Mouse (Mus musculus) liver, embryonic 13.5 days (tissue): Measurements from ENCODE around the gene Tfdp2. TPM values are rescaled to one million over a fixed set of nuclear protein-coding genes. Genes with fewer than 3 reads are reported as not detected.
"Not testable (repeated sequence)": the region's sequence is repeated elsewhere in the genome, so short reads cannot be mapped to it uniquely, and the experiment has no call there.

Experiments
- ATAC-seq: fragments of 200-750 bp; cut with Nextera tagmentation; 2 replicates; pipeline ENCODE4 v1.8.0; 2017; ENCODE audit warnings: low read depth, mild to moderate bottlenecking, moderate number of reproducible peaks, moderate library complexity
- DNase-seq: peaks from one replicate; pipeline ENCODE4 v3.0.0; 2022
- H3K27ac ChIP-seq: fragments of 300-500 bp; sonication (generic); 2 replicates; pipeline ENCODE4 v1.5.1; 2015; ENCODE audit warnings: moderate library complexity, mild to moderate bottlenecking, inconsistent platforms
- H3K27me3 ChIP-seq: fragments of 300-500 bp; sonication (generic); 2 replicates; pipeline ENCODE4 v1.6.1; 2015; ENCODE audit warnings: mild to moderate bottlenecking, inconsistent platforms
- H3K36me3 ChIP-seq: fragments of 300-500 bp; sonication (generic); 2 replicates; pipeline ENCODE4 v1.6.1; 2015; ENCODE audit warnings: mild to moderate bottlenecking, inconsistent platforms
- H3K4me1 ChIP-seq: fragments of 300-500 bp; sonication (generic); replicated peaks from 2 replicates; pipeline ENCODE4 v1.6.1; 2015; ENCODE audit warnings: inconsistent platforms
- H3K4me2 ChIP-seq: fragments of 300-500 bp; sonication (generic); 2 replicates; pipeline ENCODE4 v1.6.1; 2015; ENCODE audit warnings: inconsistent platforms, mild to moderate bottlenecking, moderate library complexity
- H3K4me3 ChIP-seq: fragments of 300-500 bp; sonication (generic); replicated peaks from 2 replicates; pipeline ENCODE4 v1.5.1; 2015; ENCODE audit warnings: mild to moderate bottlenecking, inconsistent platforms
- H3K9ac ChIP-seq: fragments of 300-500 bp; sonication (generic); 2 replicates; pipeline ENCODE4 v1.6.1; 2015; ENCODE audit warnings: mild to moderate bottlenecking, inconsistent platforms
- H3K9me3 ChIP-seq: fragments of 300-500 bp; sonication (generic); replicated peaks from 2 replicates; pipeline ENCODE4 v1.6.1; 2016; ENCODE audit warnings: inconsistent platforms
- WGBS: fragments of 180-500 bp; shearing (Covaris S2); methylation state at CpG from one replicate; pipeline ENCODE4 v1.1.7; 2015; ENCODE audit not compliant: insufficient replicate concordance; 5-methylcytosine and 5-hydroxymethylcytosine counted together
- polyA plus RNA-seq: library from polyadenylated mRNA; unstranded; fragments of >200 nt; fragmentation: Nextera tagmentation; extraction: Ambion mirVana; gene quantifications from 2 replicates; pipeline ENCODE4 v1.2.1, GENCODE M21; 2015

The Tfdp2 gene
- polyA plus RNA-seq, 1 experiment from 2014 or later: 86.0 TPM

DNA sequence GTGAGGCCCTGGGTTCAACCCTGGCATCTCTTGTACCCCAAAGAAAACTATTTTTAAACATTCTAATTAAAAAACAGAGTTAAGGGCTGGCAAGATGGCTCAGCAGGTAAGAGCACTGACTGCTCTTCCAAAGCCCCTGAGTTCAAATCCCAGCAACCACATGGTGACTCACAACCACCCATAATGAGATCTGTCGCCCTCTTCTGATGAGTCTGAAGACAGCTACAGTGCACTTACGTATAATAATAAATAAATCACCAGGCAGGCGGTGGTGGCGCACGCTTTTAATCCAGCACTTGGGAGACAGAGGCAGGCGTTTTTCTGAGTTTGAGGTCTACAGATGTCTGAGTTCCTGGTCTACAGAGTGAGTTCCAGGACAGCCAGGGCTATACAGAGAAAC, 155.7 kb downstream of the Tfdp2 start:
- H3K27me3 ChIP-seq, DNase-seq, ATAC-seq, H3K36me3 ChIP-seq, H3K27ac ChIP-seq, H3K4me2 ChIP-seq, H3K9me3 ChIP-seq, H3K9ac ChIP-seq, H3K4me3 ChIP-seq: not testable (repeated sequence)
- H3K4me1 ChIP-seq: peaks cover 40% of the 10 kb centered on the region
- WGBS: 81% methylated on average over 6 of the region's 6 CpGs

DNA sequence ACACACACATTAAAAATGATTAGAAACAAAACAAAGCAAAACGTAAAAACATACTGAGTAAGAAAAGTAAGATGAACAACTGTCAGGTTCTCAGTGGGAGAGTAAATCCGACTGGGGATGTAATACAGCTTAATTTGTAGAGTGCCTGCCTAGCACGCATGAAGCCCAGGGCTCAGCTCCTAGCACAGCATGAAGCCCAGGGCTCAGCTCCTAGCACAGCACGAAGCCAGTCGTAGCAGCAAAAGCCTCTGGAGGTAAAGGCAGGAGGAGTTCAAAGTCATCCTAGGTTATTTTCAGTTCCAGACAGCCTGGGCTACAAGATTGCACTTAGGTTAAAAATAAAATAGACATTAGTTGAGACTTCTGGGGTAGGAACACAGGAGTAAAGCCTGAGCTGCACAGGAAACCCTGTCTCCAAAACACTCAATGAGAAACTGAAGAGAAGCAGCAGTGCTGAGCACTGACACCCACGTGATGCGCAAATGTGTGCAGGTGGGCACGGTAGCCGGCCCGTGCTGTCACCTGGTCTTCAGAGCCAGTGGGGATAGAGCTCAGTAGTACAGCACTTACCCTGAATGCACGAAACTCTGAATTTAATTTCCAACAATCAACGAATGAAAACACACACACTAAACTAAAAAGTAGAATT, 157.2 kb downstream of the Tfdp2 start:
- ATAC-seq: no peak
- no peaks in the 10 kb centered on the region for H3K27me3 ChIP-seq
- no peaks in the 10 kb centered on the region for H3K9me3 ChIP-seq
- no peak overlapping the region for H3K27ac ChIP-seq
- H3K4me2 ChIP-seq: no peak overlapping the region
- peaks cover 5% of the 10 kb centered on the region; the same call in 1 of the 2 replicates for H3K36me3 ChIP-seq
- no peak overlapping the region for H3K9ac ChIP-seq
- peaks cover 39% of the 10 kb centered on the region for H3K4me1 ChIP-seq
- no peak for DNase-seq
- no peak overlapping the region for H3K4me3 ChIP-seq
- 87% methylated on average over 12 of the region's 12 CpGs for WGBS

DNA sequence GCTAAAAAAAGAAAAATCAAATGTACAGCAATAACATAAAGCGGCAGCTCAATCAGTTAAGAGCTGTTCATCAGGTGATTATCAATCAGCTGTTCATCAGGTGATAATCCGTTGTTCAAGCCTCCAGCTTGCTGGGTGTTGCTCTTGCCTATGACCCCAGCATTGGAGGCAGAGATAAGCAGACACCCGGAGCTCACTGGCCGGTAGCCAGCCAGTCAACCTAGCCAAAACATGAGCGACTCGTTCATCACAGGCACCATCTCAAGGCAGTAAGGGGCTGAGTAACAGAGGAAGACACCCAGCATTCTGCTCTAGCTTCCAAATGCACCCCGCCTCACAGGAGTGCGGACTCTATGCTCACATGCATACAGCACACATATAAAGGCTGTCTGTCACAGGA, 157.7 kb downstream of the Tfdp2 start:
- peak; percentile 76 for ATAC-seq

DNA sequence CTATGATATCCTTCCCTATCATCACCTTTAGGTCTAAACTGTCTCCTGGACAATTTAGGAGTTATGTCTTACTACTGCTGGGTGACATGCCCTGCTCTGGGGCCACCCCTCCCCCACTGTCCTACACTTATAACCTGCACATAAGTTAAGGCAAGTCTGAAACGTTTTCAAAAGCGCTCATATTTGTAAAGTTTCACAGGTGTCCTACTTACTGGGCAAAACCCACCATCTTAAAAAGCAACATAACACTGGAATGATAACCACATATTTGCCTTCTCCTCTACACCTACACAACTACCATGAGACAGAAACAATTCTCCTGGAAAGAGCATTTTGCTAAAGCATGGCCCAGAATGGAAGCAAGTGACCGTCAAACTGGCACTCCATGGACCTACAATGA, 164.0 kb downstream of the Tfdp2 start:
- peaks cover 41% of the 10 kb centered on the region for H3K4me1 ChIP-seq
- no peak overlapping the region for H3K9ac ChIP-seq
- no peak overlapping the region for H3K4me3 ChIP-seq
- WGBS: 85% methylated on average over 3 of the region's 3 CpGs
- H3K36me3 ChIP-seq: 0 out of 2 replicates have a peak, but pooled peaks cover 5% of the 10 kb centered on the region
- no peak for ATAC-seq
- H3K27ac ChIP-seq: no peak overlapping the region
- H3K27me3 ChIP-seq: no peaks in the 10 kb centered on the region
- DNase-seq: no peak
- H3K4me2 ChIP-seq: no peak overlapping the region
- H3K9me3 ChIP-seq: no peaks in the 10 kb centered on the region

More for the DNA sequence above, 157.7 kb downstream of the Tfdp2 start:
- Histone ChIP-seq H3K27me3 (no peaks in the 10 kb centered on the region), H3K4me1 (peaks cover 33% of the 10 kb centered on the region), H3K27ac (no peak overlapping the region), H3K4me2 (0 out of 2 replicates have a peak overlapping the region, but pooled peaks have one; percentile 2), H3K36me3 (peaks cover 8% of the 10 kb centered on the region; the same call in 1 of the 2 replicates), H3K4me3 (no peak overlapping the region), H3K9ac (peak overlapping the region; percentile 22), H3K9me3 (no peaks in the 10 kb centered on the region)
- WGBS: 30% methylated on average over 8 of the region's 8 CpGs
- DNase-seq: peak; percentile 22

DNA sequence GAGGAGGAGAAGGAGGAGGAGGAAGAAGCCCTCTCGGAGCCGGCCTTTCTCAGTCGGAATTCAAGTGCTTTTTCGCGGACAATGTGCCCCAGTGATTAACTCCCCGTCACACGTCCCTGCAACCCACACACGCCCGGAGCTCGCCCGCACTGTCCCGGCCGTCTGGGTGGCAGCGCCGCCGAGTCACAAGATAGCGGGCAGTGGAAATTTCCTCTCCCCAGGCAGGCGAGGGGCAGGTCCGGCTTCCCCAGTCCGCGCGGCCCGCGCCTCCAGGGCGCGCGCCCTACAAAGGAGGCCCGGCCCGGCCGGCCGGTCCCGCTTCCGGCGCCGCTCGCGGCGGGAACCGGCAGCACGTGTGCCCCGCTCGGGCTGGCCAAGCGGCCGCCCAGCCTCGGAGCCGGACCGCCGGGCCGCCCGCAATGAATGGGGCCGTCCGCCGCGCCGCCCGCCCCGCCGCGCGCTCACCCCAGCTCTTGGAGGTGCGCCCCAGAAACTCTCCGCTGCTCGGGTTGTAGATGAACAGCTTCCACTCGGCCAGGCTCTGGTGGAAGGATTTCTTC, 167.6 kb downstream of the Tfdp2 start:
- under 1% methylated on average over 60 of the region's 64 CpGs for WGBS
- peak; percentile 67 for ATAC-seq
- no peaks in the 10 kb centered on the region for H3K9me3 ChIP-seq
- peak overlapping the region; percentile 81 for H3K4me2 ChIP-seq
- H3K4me1 ChIP-seq: peaks cover 34% of the 10 kb centered on the region
- H3K27me3 ChIP-seq: no peaks in the 10 kb centered on the region
- H3K36me3 ChIP-seq: 0 out of 2 replicates have a peak, but pooled peaks cover 3% of the 10 kb centered on the region
- peak; percentile 69 for DNase-seq
- H3K9ac ChIP-seq: peak overlapping the region; percentile 93
- H3K27ac ChIP-seq: peak overlapping the region; percentile 93
- H3K4me3 ChIP-seq: peak overlapping the region; percentile 84

DNA sequence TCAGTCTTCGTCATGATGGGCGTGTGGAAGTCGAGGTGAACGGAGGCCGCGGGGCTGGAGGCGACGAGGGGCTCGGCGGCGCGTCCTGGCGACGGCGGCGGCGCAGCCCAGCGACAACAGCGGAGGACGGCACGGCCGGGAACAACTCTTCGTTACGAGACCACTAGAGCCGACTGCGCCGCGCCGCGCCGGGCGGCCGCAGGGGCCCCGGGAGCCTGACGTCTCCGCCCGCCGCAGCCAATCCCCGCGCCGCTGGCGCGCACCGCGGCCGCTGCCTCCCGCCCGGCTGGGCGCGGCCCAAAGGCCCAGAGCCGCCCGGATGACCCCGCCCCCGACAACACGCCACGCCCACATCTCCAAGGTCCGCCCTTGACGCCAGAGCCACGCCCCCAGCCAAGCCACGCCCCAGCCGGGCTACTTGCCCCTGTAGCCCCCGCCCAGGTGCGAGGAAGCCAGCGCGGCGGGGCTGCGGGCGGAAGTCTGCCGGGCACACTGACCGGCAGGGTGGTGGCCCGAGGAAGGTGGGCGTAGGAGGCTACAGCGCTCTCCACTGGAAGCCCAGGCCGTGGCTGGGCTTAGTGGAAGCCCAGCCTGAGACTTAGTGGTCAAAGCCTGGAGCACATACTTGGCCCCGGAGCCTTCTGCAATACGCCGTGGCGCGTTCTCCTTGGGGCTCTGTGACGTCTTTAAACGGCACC, 168.2 kb downstream of the Tfdp2 start, which contains the start of gene Atp1b3:
Gene Atp1b3 (minus strand): TSS at position 302 of the 698 bp plus-strand sequence.
- no peaks in the 10 kb centered on the region for H3K27me3 ChIP-seq
- peaks cover 33% of the 10 kb centered on the region for H3K4me1 ChIP-seq
- no peaks in the 10 kb centered on the region for H3K36me3 ChIP-seq
- peak within 1 kb of the TSS; percentile 84 for H3K4me3 ChIP-seq
- peak; percentile 98 for DNase-seq
- no peaks in the 10 kb centered on the region for H3K9me3 ChIP-seq
- WGBS: under 1% methylated on average over 81 of the region's 81 CpGs
- peak; percentile 95 for ATAC-seq
- H3K9ac ChIP-seq: peak within 1 kb of the TSS; percentile 93
- peak within 1 kb of the TSS; percentile 81 for H3K4me2 ChIP-seq
- H3K27ac ChIP-seq: peak within 1 kb of the TSS; percentile 93

DNA sequence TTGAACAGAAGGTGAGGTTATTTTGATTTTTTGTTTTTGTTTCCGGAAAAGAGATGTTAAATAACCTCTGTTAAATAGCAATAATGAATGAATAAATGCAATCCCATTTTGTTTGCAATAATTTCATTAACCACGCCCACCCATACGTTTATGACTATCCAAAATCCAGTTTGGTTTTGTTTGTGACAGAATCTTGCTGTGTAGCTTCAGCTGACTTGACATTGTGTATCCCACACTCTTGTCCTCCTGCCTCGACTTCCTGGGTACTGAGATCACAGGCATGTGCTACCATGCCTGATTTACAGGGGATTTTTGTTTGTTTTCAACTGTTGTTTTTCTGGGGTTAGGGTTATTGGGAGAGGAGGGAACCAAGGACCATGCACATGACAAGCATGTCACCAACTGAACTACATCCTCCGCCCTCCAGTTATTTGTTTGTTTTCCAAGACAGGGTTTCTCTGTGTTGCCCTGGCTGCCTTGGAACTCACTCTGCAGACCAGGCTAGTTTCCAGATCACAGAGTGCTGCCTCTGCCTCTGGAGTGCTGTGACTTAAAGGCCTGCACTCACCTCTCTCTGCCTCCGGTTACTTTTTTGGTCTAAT, 169.3 kb downstream of the Tfdp2 start:
- 47% methylated on average over 6 of the region's 6 CpGs for WGBS
- Histone ChIP-seq H3K4me1 (peaks cover 39% of the 10 kb centered on the region), H3K9ac (no peak overlapping the region), H3K4me3 (no peak overlapping the region), H3K4me2 (peak overlapping the region; percentile 46), H3K9me3 (no peaks in the 10 kb centered on the region), H3K27me3 (no peaks in the 10 kb centered on the region), H3K27ac (no peak overlapping the region; the same call in 1 of the 2 replicates), H3K36me3 (no peaks in the 10 kb centered on the region)
- DNase-seq (no peak), ATAC-seq (no peak)

DNA sequence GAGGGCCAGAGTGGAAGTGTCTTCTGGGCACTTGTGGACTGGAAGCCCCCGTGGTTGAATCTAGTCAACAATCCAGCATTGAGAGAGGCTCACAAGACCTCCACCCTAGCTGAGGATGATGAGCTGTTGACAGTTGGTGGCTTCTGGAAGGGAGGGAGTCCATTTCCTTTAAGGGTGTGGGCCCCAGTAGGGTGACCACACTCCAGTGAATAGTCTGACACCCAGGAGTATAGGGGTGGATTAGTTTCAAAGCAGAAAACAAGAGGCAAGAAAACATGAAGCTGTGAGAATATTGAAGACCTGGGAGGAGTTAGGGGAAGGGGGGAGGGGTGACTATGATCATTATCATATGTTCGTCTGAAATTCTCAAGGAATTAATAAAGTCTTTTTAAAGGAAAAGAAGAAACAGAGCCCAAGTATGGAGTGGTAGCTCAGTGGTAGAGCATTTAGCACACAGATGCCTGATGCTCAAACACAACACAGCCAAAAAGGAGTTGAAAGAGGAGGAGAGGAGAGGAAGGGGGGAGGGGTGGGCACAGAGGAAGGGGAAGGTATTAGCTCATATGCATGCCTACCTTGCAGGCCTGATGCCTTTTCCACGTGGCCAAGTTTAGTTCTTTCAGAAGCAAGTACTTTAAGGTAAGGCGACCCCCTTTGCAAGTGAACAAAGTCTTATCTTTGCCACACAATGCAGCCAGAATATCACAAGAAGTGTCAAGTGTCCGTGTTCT, 173.7 kb downstream of the Tfdp2 start:
- Histone ChIP-seq H3K4me1 (peaks cover 25% of the 10 kb centered on the region), H3K36me3 (no peaks in the 10 kb centered on the region), H3K9me3 (no peaks in the 10 kb centered on the region), H3K4me2 (no peak overlapping the region), H3K27ac (no peak overlapping the region), H3K27me3 (no peaks in the 10 kb centered on the region), H3K4me3 (no peak overlapping the region), H3K9ac (no peak overlapping the region)
- WGBS: 14% methylated on average over 5 of the region's 5 CpGs
- ATAC-seq: no peak; the same call in 1 of the 2 replicates
- DNase-seq: no peak

DNA sequence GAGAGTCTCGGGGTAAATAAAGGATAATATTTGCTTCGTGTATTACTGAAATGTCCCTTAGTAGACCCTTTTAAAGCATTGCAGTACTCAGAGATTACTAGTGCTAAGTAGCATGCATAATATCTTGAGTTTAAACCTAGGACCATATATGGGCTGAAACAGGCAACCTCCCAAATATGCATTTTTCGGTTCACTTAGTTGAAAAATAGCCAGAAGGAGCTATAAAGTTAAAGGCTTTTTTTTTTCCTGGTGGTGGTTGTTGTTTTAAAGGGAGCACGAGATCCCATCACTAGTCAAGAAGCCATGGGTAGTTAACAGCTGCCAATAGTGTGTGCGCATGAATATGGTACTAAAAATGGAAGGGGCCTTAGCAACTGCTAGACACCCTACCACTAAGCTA, 175.0 kb downstream of the Tfdp2 start:
- DNase-seq (no peak), ATAC-seq (no peak)
- H3K27me3 ChIP-seq: no peaks in the 10 kb centered on the region
- no peak overlapping the region for H3K9ac ChIP-seq
- no peaks in the 10 kb centered on the region for H3K36me3 ChIP-seq
- peaks cover 20% of the 10 kb centered on the region for H3K4me1 ChIP-seq
- H3K27ac ChIP-seq: no peak overlapping the region
- H3K4me3 ChIP-seq: no peak overlapping the region
- H3K9me3 ChIP-seq: no peaks in the 10 kb centered on the region
- H3K4me2 ChIP-seq: no peak overlapping the region
- WGBS: 77% methylated on average over 5 of the region's 5 CpGs
